Mouse (Mus musculus) colon, adult 2 months (tissue): ENCODE results near the gene Uqcc1. TPM values are rescaled to one million over a fixed set of nuclear protein-coding genes. Genes with fewer than 3 reads are reported as not detected.

Experiments used
- polyA plus RNA-seq: library from polyadenylated mRNA; depleted of rRNA; stranded (reverse); fragments of >200 nt; gene quantifications from 2 replicates; pipeline ENCODE4 v1.2.3, GENCODE M21; 2012; rRNA removed

The Uqcc1 gene
- polyA plus RNA-seq, result 19.4 and 21.9 TPM in 2 replicates

GRCm38 (mm10) chr2:155929531-155930442 is at the start of gene Uqcc1:
Gene Uqcc1 (minus strand): TSS chr2:155930310.

GRCm38 (mm10) chr2:155956134-155957059 is 26.3 kb upstream of the Uqcc1 start, which contains the start of gene Cep250:
Gene Cep250 (plus strand): TSS chr2:155956458.

GRCm38 (mm10) chr2:155945124-155945523 is 15.0 kb upstream of the Uqcc1 start, which contains the start of gene Gdf5:
Gene Gdf5 (minus strand): TSS chr2:155945367.

GRCm38 (mm10) chr2:155940681-155941080 is 10.6 kb upstream of the Uqcc1 start, which contains the start of gene Gm15557:
Gene Gm15557 (plus strand): TSS chr2:155940728.

GRCm38 (mm10) chr2:155834732-155835131 is 95.4 kb downstream of the Uqcc1 start, which contains the start of gene Fam83c:
Gene Fam83c (minus strand): TSS chr2:155834854.

GRCm38 (mm10) chr2:155826630-155827424 is 103.3 kb downstream of the Uqcc1 start, which contains the start of gene Eif6:
Gene Eif6 (minus strand): TSS chr2:155826925.

GRCm38 (mm10) chr2:155819392-155819448 is 110.9 kb downstream of the Uqcc1 start, which contains the start of gene BC029722:
Gene BC029722 (minus strand): TSS chr2:155819426.

Other genes starting within 250 kb of the Uqcc1 start
- 168 and 189 TPM in 2 replicates for gene Trpc4ap, start 237.9 kb downstream of the Uqcc1 start, polyA plus RNA-seq
- 76.8 and 108 TPM in 2 replicates for gene Edem2, start 200.8 kb downstream of the Uqcc1 start, polyA plus RNA-seq
- not detected in 2 replicates for gene Gm17581, start 194.4 kb downstream of the Uqcc1 start, polyA plus RNA-seq
- gene Procr, start 179.2 kb downstream of the Uqcc1 start, polyA plus RNA-seq, result 15.5 and 19.7 TPM in 2 replicates
- gene Mmp24, start 155.0 kb downstream of the Uqcc1 start, polyA plus RNA-seq, result 0.54 and 0.65 TPM in 2 replicates
- gene BC029722, start 110.9 kb downstream of the Uqcc1 start, polyA plus RNA-seq, result 34.8 and 40.6 TPM in 2 replicates
- gene Eif6, start 103.4 kb downstream of the Uqcc1 start, polyA plus RNA-seq, result 336 TPM in 2 replicates
- gene Fam83c, start 95.5 kb downstream of the Uqcc1 start, polyA plus RNA-seq, result 7.2 and 7.6 TPM in 2 replicates
- gene Gm15557, start 10.4 kb upstream of the Uqcc1 start, polyA plus RNA-seq, result not detected in 2 replicates
- 0.13 and 0.28 TPM in 2 replicates for gene Gdf5, start 15.1 kb upstream of the Uqcc1 start, polyA plus RNA-seq
- 6.4 and 7.7 TPM in 2 replicates for gene Cep250, start 26.1 kb upstream of the Uqcc1 start, polyA plus RNA-seq
- gene 6430550D23Rik, start 77.7 kb upstream of the Uqcc1 start, polyA plus RNA-seq, result 1.5 and 2.0 TPM in 2 replicates
- 280 and 317 TPM in 2 replicates for gene Ergic3, start 77.7 kb upstream of the Uqcc1 start, polyA plus RNA-seq
- gene Fer1l4, start 122.6 kb upstream of the Uqcc1 start, polyA plus RNA-seq, result 2.9 and 3.4 TPM in 2 replicates
- 0.80 and 0.83 TPM in 2 replicates for gene Spag4, start 134.9 kb upstream of the Uqcc1 start, polyA plus RNA-seq
- gene Cpne1, start 181.7 kb upstream of the Uqcc1 start, polyA plus RNA-seq, result 70.6 and 73.0 TPM in 2 replicates
- 4.8 and 11.4 TPM in 2 replicates for gene Rbm12, start 181.7 kb upstream of the Uqcc1 start, polyA plus RNA-seq
- gene Gm28036, start 196.8 kb upstream of the Uqcc1 start, polyA plus RNA-seq, result 1.4 and 2.5 TPM in 2 replicates
- gene Romo1, start 213.7 kb upstream of the Uqcc1 start, polyA plus RNA-seq, result 244 and 288 TPM in 2 replicates
- gene Nfs1, start 213.9 kb upstream of the Uqcc1 start, polyA plus RNA-seq, result 89.5 and 91.6 TPM in 2 replicates
- gene Rbm39, start 249.9 kb upstream of the Uqcc1 start, polyA plus RNA-seq, result 47.0 and 63.0 TPM in 2 replicates